Mouse (Mus musculus): Measurements from ENCODE around the gene Slc22a23.
"Not testable (repeated sequence)": the region's sequence is repeated elsewhere in the genome, so short reads cannot be mapped to it uniquely, and the experiment has no call there.

Gene Slc22a23

GRCm38 (mm10) chr13:34345128-34346085 lies at the start of gene Slc22a23:
Gene Slc22a23 (minus strand): TSS chr13:34345182.
- DNase-seq = peak; percentile 75

- DNase-seq = not testable (repeated sequence)
These were observed 49.3 kb upstream of the Slc22a23 start for GRCm38 (mm10) chr13:34394305-34394704.

GRCm38 (mm10) chr13:34392376-34392775 lies 47.4 kb upstream of the Slc22a23 start:
- no peak for DNase-seq

- DNase-seq = no peak
These were observed 43.2 kb upstream of the Slc22a23 start for GRCm38 (mm10) chr13:34388219-34388618.

GRCm38 (mm10) chr13:34383416-34383815 lies 38.4 kb upstream of the Slc22a23 start:
- DNase-seq = no peak

GRCm38 (mm10) chr13:34378926-34379325 lies 33.9 kb upstream of the Slc22a23 start:
- DNase-seq = no peak

- DNase-seq = no peak
These were observed 30.2 kb upstream of the Slc22a23 start for GRCm38 (mm10) chr13:34375145-34375544.

GRCm38 (mm10) chr13:34372870-34373478 lies 28.0 kb upstream of the Slc22a23 start:
- DNase-seq = no peak

GRCm38 (mm10) chr13:34371951-34372869 lies 27.2 kb upstream of the Slc22a23 start:
- DNase-seq = no peak

- DNase-seq = no peak
These were observed 25.4 kb upstream of the Slc22a23 start for GRCm38 (mm10) chr13:34370281-34370825.

- DNase-seq = no peak
These were observed 20.2 kb upstream of the Slc22a23 start for GRCm38 (mm10) chr13:34365226-34365625.

- no peak for DNase-seq
These were observed 10.7 kb upstream of the Slc22a23 start for GRCm38 (mm10) chr13:34355656-34356055.

- no peak for DNase-seq
These were observed 10.0 kb upstream of the Slc22a23 start for GRCm38 (mm10) chr13:34354830-34355624.

GRCm38 (mm10) chr13:34353241-34353640 lies 8.3 kb upstream of the Slc22a23 start:
- DNase-seq = no peak

- DNase-seq = no peak
These were observed 6.5 kb upstream of the Slc22a23 start for GRCm38 (mm10) chr13:34351437-34351836.

- no peak for DNase-seq
These were observed 3.2 kb upstream of the Slc22a23 start for GRCm38 (mm10) chr13:34347960-34348889.

- no peak for DNase-seq
These were observed 1.8 kb upstream of the Slc22a23 start for GRCm38 (mm10) chr13:34346748-34347147.

GRCm38 (mm10) chr13:34346238-34346637 lies 1.3 kb upstream of the Slc22a23 start:
- no peak for DNase-seq

GRCm38 (mm10) chr13:34344376-34345127 lies 430 bp downstream of the Slc22a23 start:
- DNase-seq = peak; percentile 42

All from right cerebral cortex, postnatal 14 days (tissue).